Mouse (Mus musculus) MEL (cell line): ENCODE measurements at regions not wholly inside any gene's neighbourhood (a gene's known extent, or its start where the extent isn't known, plus 50 kb on each side); places are given as distances from the start of the nearest gene placed in this dataset.

Experiments used
- CTCF ChIP-seq, 3 experiments: IDR thresholded peaks in 2 of 3; conservative IDR thresholded peaks in 1 of 3; 2 replicates each; pipeline ENCODE4 v1.5.1; 2011 to 2012; ENCODE audit warnings: low read length in 3 of 3, low read depth in 2 of 3, mild to moderate bottlenecking in 2 of 3, improper control_type of control experiment in 1 of 3, inconsistent platforms in 1 of 3, mixed read lengths in 1 of 3, moderate library complexity in 1 of 3; ENCODE audit not compliant: control insufficient read depth in 1 of 3, insufficient read depth in 1 of 3, poor library complexity in 1 of 3, severe bottlenecking in 1 of 3
- KAT2A ChIP-seq: conservative IDR thresholded peaks from 2 replicates; pipeline ENCODE4 v1.6.1; 2012; ENCODE audit warnings: low read depth, low read length, improper control_type of control experiment, inconsistent platforms
- MAX ChIP-seq: IDR thresholded peaks from 2 replicates; pipeline ENCODE4 v1.6.1; 2011; ENCODE audit warnings: low read length, improper control_type of control experiment
- POLR2A ChIP-seq, 2 experiments: IDR thresholded peaks; 2 replicates each; pipeline ENCODE4 v1.6.1; 2011 to 2012; ENCODE audit warnings: low read length in 2 of 2, mild to moderate bottlenecking in 2 of 2, control low read depth in 1 of 2, improper control_type of control experiment in 1 of 2, low read depth in 1 of 2, moderate library complexity in 1 of 2; ENCODE audit not compliant: control insufficient read depth in 1 of 2, insufficient read depth in 1 of 2, poor library complexity in 1 of 2

DNA sequence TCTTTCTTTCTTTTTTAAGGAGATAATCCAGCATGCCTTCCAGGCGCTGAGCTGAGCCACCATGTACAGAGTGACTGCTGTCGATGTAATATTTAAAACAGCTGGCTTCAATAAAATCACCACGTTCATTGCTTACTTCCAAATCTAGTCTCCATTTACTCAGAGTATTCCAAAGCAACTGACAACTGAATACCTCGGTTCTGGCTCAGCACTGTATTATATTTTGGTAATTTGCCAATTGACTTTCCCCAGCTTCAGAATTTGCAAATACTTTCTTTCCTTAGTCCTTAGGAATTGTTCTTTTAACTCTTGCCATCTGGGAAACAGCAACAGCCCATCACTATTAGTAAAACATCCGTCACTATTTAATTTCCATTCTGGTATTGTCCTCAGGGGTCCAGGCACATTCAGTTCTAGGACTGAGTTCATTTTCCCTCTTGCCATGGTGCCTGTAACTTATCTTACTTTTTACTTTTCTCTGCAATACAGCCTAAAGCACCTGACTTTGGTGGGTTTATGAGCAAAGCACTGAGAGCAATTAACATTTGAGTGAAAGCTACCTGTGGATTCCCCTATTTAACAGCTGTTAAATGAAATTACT, 871.8 kb downstream of the Tbl1xr1 start:
- TF ChIP-seq MAX (no peak), KAT2A (no peak), POLR2A (IDR thresholded peaks at IDR 0.05; ENCODE audit: control insufficient read depth in 1 of 2, insufficient read depth in 1 of 2, low read depth in 1 of 2, low read length in 2 of 2, poor library complexity in 1 of 2) (no peak), CTCF (IDR thresholded peaks at IDR 0.05 in 2 of 3, conservative IDR thresholded peaks at IDR 0.05 in 1 of 3; ENCODE audit: control insufficient read depth in 1 of 3, insufficient read depth in 1 of 3, low read depth in 2 of 3, low read length in 3 of 3, poor library complexity in 1 of 3, severe bottlenecking in 1 of 3) (no peak)
